Mouse (Mus musculus) midbrain, postnatal 0 days (tissue): ENCODE results near the gene Map3k14. TPM values are rescaled to one million over a fixed set of nuclear protein-coding genes. Genes with fewer than 3 reads are reported as not detected.

Experiments
- ATAC-seq: fragments of 200-750 bp; cut with Nextera tagmentation; 2 replicates; pipeline ENCODE4 v1.8.0; 2017; ENCODE audit warnings: moderate number of reproducible peaks, mild to moderate bottlenecking, moderate TSS enrichment, moderate library complexity; ENCODE audit not compliant: low FRiP score
- DNase-seq: peaks from one replicate; pipeline ENCODE4 v3.0.0-alpha.2; 2015; ENCODE audit warnings: low spot score
- H3K27ac ChIP-seq: fragments of 300-500 bp; sonication (generic); 2 replicates; pipeline ENCODE4 v1.5.1; 2014; ENCODE audit warnings: low read depth, mild to moderate bottlenecking, low read length, mixed read lengths
- H3K27me3 ChIP-seq: fragments of 300-500 bp; sonication (generic); 2 replicates; pipeline ENCODE4 v1.6.1; 2014; ENCODE audit warnings: low read length, control low read depth, mixed read lengths; ENCODE audit not compliant: insufficient read depth
- H3K36me3 ChIP-seq: fragments of 300-500 bp; sonication (generic); 2 replicates; pipeline ENCODE4 v1.6.1; 2014; ENCODE audit warnings: low read length, control low read depth, mixed read lengths; ENCODE audit not compliant: insufficient read depth
- H3K4me1 ChIP-seq: fragments of 300-500 bp; sonication (generic); 2 replicates; pipeline ENCODE4 v1.6.1; 2014; ENCODE audit warnings: mild to moderate bottlenecking, control low read depth, antibody characterized with exemption, low read length, mixed read lengths; ENCODE audit not compliant: insufficient read depth
- H3K4me2 ChIP-seq: fragments of 300-500 bp; sonication (generic); 2 replicates; pipeline ENCODE4 v1.6.1; 2014; ENCODE audit warnings: low read depth, mild to moderate bottlenecking, low read length, mixed read lengths; ENCODE audit not compliant: poor library complexity, severe bottlenecking
- H3K4me3 ChIP-seq: fragments of 300-500 bp; sonication (generic); 2 replicates; pipeline ENCODE4 v1.5.1; 2014; ENCODE audit warnings: low read depth, mild to moderate bottlenecking, low read length, moderate library complexity
- H3K9ac ChIP-seq: fragments of 300-500 bp; sonication (generic); replicated peaks from 2 replicates; pipeline ENCODE4 v1.6.1; 2014; ENCODE audit warnings: mild to moderate bottlenecking, low read length, moderate library complexity, mixed read lengths; ENCODE audit not compliant: poor library complexity, severe bottlenecking
- H3K9me3 ChIP-seq: fragments of 300-500 bp; sonication (generic); 2 replicates; pipeline ENCODE4 v1.6.1; 2016; ENCODE audit warnings: low read length, control low read depth
- CTCF ChIP-seq: IDR thresholded peaks from 2 replicates; pipeline ENCODE4 v1.5.1; 2016; ENCODE audit warnings: antibody characterized with exemption, mild to moderate bottlenecking
- WGBS: fragments of 180-500 bp; shearing (Covaris S2); extraction: QIAGEN DNeasy Blood & Tissue Kit; methylation state at CpG from one replicate; pipeline ENCODE4 v1.1.7; 2014; 5-methylcytosine and 5-hydroxymethylcytosine counted together
- polyA plus RNA-seq: library from polyadenylated mRNA; unstranded; fragments of >200 nt; fragmentation: Nextera tagmentation; extraction: Ambion mirVana; gene quantifications from 2 replicates; pipeline ENCODE4 v1.2.1, GENCODE M21; 2015
- total RNA-seq: library from RNA; depleted of rRNA; stranded (reverse); fragments of >200 nt; gene quantifications from 2 replicates; pipeline ENCODE4 v1.2.3, GENCODE M21; 2014

The Map3k14 gene
- total and polyA plus RNA-seq, 2 experiments from 2014 or later, result 1.7 to 6.1 TPM

DNA sequence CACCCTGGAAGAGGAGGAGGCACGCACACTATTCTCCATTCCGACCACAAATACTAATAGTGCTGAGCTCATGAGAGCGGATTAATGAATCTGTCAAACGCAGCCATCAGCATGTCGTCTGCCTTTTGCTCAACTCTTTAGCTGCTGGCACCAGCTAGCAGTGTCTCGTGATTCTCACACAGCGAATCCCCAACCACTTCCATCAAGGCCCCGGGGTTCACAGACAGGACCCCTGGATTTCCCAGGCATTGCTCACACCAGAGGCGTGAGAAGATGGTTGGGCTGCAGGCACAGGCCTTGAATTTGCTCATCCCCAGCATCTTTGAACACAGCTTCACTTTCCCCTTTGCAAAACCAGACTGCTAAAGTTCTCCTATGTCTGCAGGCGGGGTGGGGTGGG, 18.0 kb upstream of the Map3k14 start:
- H3K4me2 ChIP-seq, result no peak overlapping the region
- no peaks in the 10 kb centered on the region for H3K9me3 ChIP-seq
- TF ChIP-seq CTCF, result no peak
- H3K9ac ChIP-seq, result no peak overlapping the region
- ATAC-seq (no peak), DNase-seq (no peak)
- H3K27ac ChIP-seq, result no peak overlapping the region
- whole genome bisulfite sequencing, result 81% methylated on average over 10 of the region's 10 CpGs
- H3K27me3 ChIP-seq, result no peaks in the 10 kb centered on the region
- no peak overlapping the region for H3K4me3 ChIP-seq
- no peaks in the 10 kb centered on the region for H3K4me1 ChIP-seq
- no peaks in the 10 kb centered on the region for H3K36me3 ChIP-seq

DNA sequence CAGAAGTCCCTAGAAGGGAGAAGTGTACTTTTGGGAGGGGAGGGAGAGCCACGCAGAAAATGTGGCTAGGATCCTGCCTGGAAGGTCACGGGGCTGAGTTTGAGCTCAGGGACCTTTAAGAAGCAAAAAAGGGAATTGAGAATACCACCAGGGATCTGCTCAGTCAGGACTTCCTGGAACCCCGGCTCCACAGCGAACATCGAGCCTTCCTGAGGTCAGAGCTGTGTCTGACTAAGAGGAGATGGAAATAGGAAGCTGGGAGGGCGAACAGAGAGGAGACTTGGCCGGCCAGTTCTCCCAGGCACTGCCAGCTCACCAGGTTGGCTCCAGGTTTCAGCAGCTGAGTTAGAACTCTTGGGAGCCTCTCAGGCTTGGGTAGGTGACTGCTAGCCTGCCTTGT, 14.5 kb upstream of the Map3k14 start:
- H3K27me3 ChIP-seq, result no peaks in the 10 kb centered on the region
- H3K4me2 ChIP-seq, result no peak overlapping the region
- H3K36me3 ChIP-seq, result no peaks in the 10 kb centered on the region
- H3K4me3 ChIP-seq, result no peak overlapping the region
- DNase-seq (no peak), ATAC-seq (no peak)
- H3K9me3 ChIP-seq, result no peaks in the 10 kb centered on the region
- WGBS, result 86% methylated on average over 7 of the region's 7 CpGs
- no peak for TF ChIP-seq CTCF
- H3K9ac ChIP-seq, result no peak overlapping the region
- H3K27ac ChIP-seq, result no peak overlapping the region
- H3K4me1 ChIP-seq, result no peaks in the 10 kb centered on the region

DNA sequence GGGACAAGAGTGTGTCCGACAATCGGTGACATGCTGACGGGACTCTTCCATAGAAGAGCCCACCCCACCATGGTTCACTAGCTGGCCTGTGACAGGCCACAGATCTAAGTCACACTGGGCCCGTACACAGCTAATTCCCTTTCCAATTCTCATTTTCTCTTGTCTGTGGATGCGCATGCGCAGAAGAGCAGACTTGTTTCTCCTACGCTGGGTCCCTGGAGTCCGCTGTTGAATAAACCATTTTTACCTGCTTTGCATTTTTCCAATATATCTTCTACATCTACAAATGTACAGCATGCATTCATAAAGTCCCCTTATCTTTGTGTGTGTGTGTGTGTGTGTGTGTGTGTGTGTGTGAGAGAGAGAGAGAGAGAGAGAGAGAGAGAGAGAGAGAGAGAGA, 9.2 kb upstream of the Map3k14 start:
- H3K4me1 ChIP-seq, result no peaks in the 10 kb centered on the region
- no peaks in the 10 kb centered on the region for H3K27me3 ChIP-seq
- ATAC-seq (no peak), DNase-seq (no peak)
- no peaks in the 10 kb centered on the region for H3K9me3 ChIP-seq
- WGBS, result 63% methylated on average over 8 of the region's 8 CpGs
- H3K9ac ChIP-seq, result no peak overlapping the region
- peak overlapping the region; percentile 20; the same call in 1 of the 2 replicates for H3K4me2 ChIP-seq
- H3K36me3 ChIP-seq, result no peaks in the 10 kb centered on the region
- peak overlapping the region; percentile 59 for H3K27ac ChIP-seq
- H3K4me3 ChIP-seq, result no peak overlapping the region
- no peak for TF ChIP-seq CTCF

DNA sequence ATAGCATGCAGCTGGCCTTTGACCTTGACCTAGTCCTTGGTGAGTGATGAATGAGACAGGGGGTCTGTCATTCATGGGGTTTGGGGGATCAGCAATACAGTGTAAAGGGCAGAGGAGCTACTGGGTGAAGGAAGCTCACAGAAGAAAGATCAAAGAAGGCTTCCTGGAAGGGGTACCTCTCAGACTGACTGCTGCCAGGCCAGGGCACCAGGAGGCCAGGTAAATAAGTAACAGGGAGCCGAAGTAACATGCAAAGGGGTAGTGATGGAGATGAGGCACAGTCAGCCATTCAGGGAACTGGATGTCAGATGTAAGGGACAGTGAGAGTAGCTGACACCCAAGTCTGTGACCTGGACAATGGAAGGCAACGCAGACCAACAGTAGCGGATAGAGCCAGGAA, 5.6 kb upstream of the Map3k14 start:
- H3K4me3 ChIP-seq, result no peak overlapping the region
- H3K9me3 ChIP-seq, result no peaks in the 10 kb centered on the region
- H3K4me2 ChIP-seq, result no peak overlapping the region
- WGBS, result 94% methylated on average over 3 of the region's 3 CpGs
- no peak for ATAC-seq
- no peak overlapping the region for H3K9ac ChIP-seq
- H3K27ac ChIP-seq, result no peak overlapping the region
- no peaks in the 10 kb centered on the region for H3K27me3 ChIP-seq
- H3K36me3 ChIP-seq, result no peaks in the 10 kb centered on the region
- DNase-seq, result no peak
- TF ChIP-seq CTCF, result no peak
- H3K4me1 ChIP-seq, result peaks cover 7% of the 10 kb centered on the region; the same call in 1 of the 2 replicates

DNA sequence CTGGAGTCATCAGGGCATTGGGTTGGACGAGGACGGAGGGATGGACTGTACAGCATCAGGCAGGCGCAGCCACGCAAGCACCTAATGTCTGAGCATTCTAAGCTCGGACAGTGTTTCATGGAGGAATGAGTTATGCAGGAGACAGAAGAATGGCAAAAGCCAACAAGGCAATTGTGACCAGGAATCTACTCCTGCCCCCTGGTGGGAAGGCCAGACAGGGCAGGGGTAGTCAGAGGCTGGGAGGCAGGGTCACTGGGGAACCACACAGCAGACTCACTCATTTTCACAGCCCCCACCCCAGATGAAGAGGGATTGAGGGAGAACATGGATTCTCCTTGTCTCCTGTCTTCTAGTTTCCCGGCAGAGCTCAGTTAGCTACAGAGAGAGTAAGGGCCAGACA, 4.7 kb upstream of the Map3k14 start:
- Histone ChIP-seq H3K4me2 (no peak overlapping the region), H3K36me3 (no peaks in the 10 kb centered on the region), H3K9me3 (no peaks in the 10 kb centered on the region), H3K4me3 (no peak overlapping the region), H3K4me1 (peaks cover 9% of the 10 kb centered on the region; the same call in 1 of the 2 replicates), H3K27ac (no peak overlapping the region), H3K9ac (no peak overlapping the region), H3K27me3 (no peaks in the 10 kb centered on the region)
- peak; percentile 54 for TF ChIP-seq CTCF
- DNase-seq, result no peak
- 73% methylated on average over 6 of the region's 6 CpGs for WGBS
- ATAC-seq, result no peak

DNA sequence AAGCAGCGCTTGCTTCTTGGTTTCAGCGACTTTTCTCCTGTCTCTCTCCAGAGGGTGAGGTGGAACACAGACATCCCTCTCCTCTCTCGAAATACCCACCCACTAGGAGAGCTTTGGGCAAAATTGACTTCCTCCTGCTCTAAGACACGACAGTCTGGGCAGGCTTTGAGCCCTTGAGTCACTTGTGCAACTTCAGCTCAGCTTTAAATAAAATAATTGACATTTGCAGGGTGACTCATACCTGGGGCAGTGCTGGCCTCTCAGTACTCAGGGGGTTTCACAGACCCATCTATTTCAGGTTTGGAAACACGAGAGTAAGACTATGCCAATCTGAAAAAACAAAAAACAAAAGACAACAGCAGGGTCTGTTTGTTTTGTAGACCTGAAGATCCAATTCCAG, 2.2 kb upstream of the Map3k14 start:
- H3K27ac ChIP-seq, result no peak overlapping the region
- H3K9ac ChIP-seq, result no peak overlapping the region
- H3K4me1 ChIP-seq, result peaks cover 16% of the 10 kb centered on the region; the same call in 1 of the 2 replicates
- no peaks in the 10 kb centered on the region for H3K9me3 ChIP-seq
- no peak for TF ChIP-seq CTCF
- no peak for DNase-seq
- H3K4me2 ChIP-seq, result no peak overlapping the region
- WGBS, result 82% methylated on average over 5 of the region's 5 CpGs
- H3K27me3 ChIP-seq, result no peaks in the 10 kb centered on the region
- no peaks in the 10 kb centered on the region for H3K36me3 ChIP-seq
- ATAC-seq, result no peak
- no peak overlapping the region for H3K4me3 ChIP-seq
